Mouse (Mus musculus) embryonic facial prominence, embryonic 14.5 days (tissue): ENCODE results near the gene Mymk. TPM values are rescaled to one million over a fixed set of nuclear protein-coding genes. Genes with fewer than 3 reads are reported as not detected.

ENCODE experiments used
- ATAC-seq: fragments of 200-750 bp; cut with Nextera tagmentation; 2 replicates; pipeline ENCODE4 v1.8.0; 2017; ENCODE audit warnings: low read depth, moderate number of reproducible peaks, moderate TSS enrichment
- DNase-seq: peaks from one replicate; pipeline ENCODE4 v3.0.0-alpha.2; 2015; ENCODE audit warnings: low spot score
- H3K27ac ChIP-seq: fragments of 300-500 bp; sonication (generic); replicated peaks from 2 replicates; pipeline ENCODE4 v1.5.1; 2014; ENCODE audit warnings: low read depth, mild to moderate bottlenecking, low read length, moderate library complexity
- H3K27me3 ChIP-seq: fragments of 300-500 bp; sonication (generic); replicated peaks from 2 replicates; pipeline ENCODE4 v1.6.1; 2014; ENCODE audit warnings: low read length; ENCODE audit not compliant: control insufficient read depth, insufficient read depth
- H3K36me3 ChIP-seq: fragments of 300-500 bp; sonication (generic); 2 replicates; pipeline ENCODE4 v1.6.1; 2014; ENCODE audit warnings: low read length, mixed read lengths; ENCODE audit not compliant: control insufficient read depth, insufficient read depth
- H3K4me1 ChIP-seq: fragments of 300-500 bp; sonication (generic); 2 replicates; pipeline ENCODE4 v1.6.1; 2014; ENCODE audit warnings: antibody characterized with exemption, low read length; ENCODE audit not compliant: control insufficient read depth, insufficient read depth
- H3K4me2 ChIP-seq: fragments of 300-500 bp; sonication (generic); 2 replicates; pipeline ENCODE4 v1.6.1; 2014; ENCODE audit warnings: low read depth, mild to moderate bottlenecking, low read length, moderate library complexity, mixed read lengths
- H3K4me3 ChIP-seq: fragments of 300-500 bp; sonication (generic); 2 replicates; pipeline ENCODE4 v1.5.1; 2014; ENCODE audit warnings: low read depth, mild to moderate bottlenecking, low read length
- H3K9ac ChIP-seq: fragments of 300-500 bp; sonication (generic); 2 replicates; pipeline ENCODE4 v1.6.1; 2014; ENCODE audit warnings: low read depth, mild to moderate bottlenecking, low read length, moderate library complexity, mixed read lengths
- H3K9me3 ChIP-seq: fragments of 300-500 bp; sonication (generic); 2 replicates; pipeline ENCODE4 v1.6.1; 2016; ENCODE audit warnings: low read length; ENCODE audit not compliant: control insufficient read depth
- WGBS: fragments of 180-500 bp; shearing (Covaris S2); extraction: QIAGEN DNeasy Blood & Tissue Kit; methylation state at CpG from one replicate; pipeline ENCODE4 v1.1.7; 2014; 5-methylcytosine and 5-hydroxymethylcytosine counted together
- polyA plus RNA-seq: library from polyadenylated mRNA; unstranded; fragments of >200 nt; fragmentation: Nextera tagmentation; extraction: Ambion mirVana; gene quantifications from 2 replicates; pipeline ENCODE4 v1.2.1, GENCODE M21; 2014

Gene Mymk
- polyA plus RNA-seq, 1 experiment from 2014 or later: 111 TPM

GRCm38 (mm10) chr2:27086483-27087010 lies 14.6 kb upstream of the Mymk start:
- Histone ChIP-seq H3K36me3 (no peaks in the 10 kb centered on the region), H3K4me1 (peaks cover 14% of the 10 kb centered on the region), H3K9me3 (no peaks in the 10 kb centered on the region), H3K4me2 (no peak overlapping the region), H3K27me3 (no peaks in the 10 kb centered on the region), H3K27ac (no peak overlapping the region), H3K4me3 (no peak overlapping the region), H3K9ac (no peak overlapping the region)
- ATAC-seq (no peak), DNase-seq (no peak)
- WGBS: 81% methylated on average over 4 of the region's 4 CpGs

GRCm38 (mm10) chr2:27085801-27086200 lies 13.8 kb upstream of the Mymk start:
- H3K9me3 ChIP-seq: no peaks in the 10 kb centered on the region
- peaks cover 18% of the 10 kb centered on the region for H3K4me1 ChIP-seq
- H3K36me3 ChIP-seq: no peaks in the 10 kb centered on the region
- no peak overlapping the region for H3K4me2 ChIP-seq
- no peak overlapping the region for H3K4me3 ChIP-seq
- peak; percentile 81 for DNase-seq
- WGBS: 11% methylated on average over 2 of the region's 2 CpGs
- no peak overlapping the region for H3K9ac ChIP-seq
- H3K27me3 ChIP-seq: no peaks in the 10 kb centered on the region
- ATAC-seq: 0 out of 2 replicates have a peak, but pooled peaks have one; percentile 28
- no peak overlapping the region for H3K27ac ChIP-seq

GRCm38 (mm10) chr2:27084963-27085362 lies 13.0 kb upstream of the Mymk start:
- no peak overlapping the region for H3K27ac ChIP-seq
- no peak overlapping the region for H3K4me3 ChIP-seq
- DNase-seq (peak; percentile 50), ATAC-seq (0 out of 2 replicates have a peak, but pooled peaks have one; percentile 16)
- no peaks in the 10 kb centered on the region for H3K36me3 ChIP-seq
- peaks cover 20% of the 10 kb centered on the region for H3K4me1 ChIP-seq
- WGBS: 35% methylated on average over 8 of the region's 8 CpGs
- H3K4me2 ChIP-seq: no peak overlapping the region
- H3K9me3 ChIP-seq: no peaks in the 10 kb centered on the region
- no peak overlapping the region for H3K9ac ChIP-seq
- H3K27me3 ChIP-seq: no peaks in the 10 kb centered on the region

- DNase-seq: no peak
- no peaks in the 10 kb centered on the region for H3K9me3 ChIP-seq
- H3K27ac ChIP-seq: no peak overlapping the region
- no peak for ATAC-seq
- no peak overlapping the region for H3K4me3 ChIP-seq
- H3K4me2 ChIP-seq: no peak overlapping the region
- H3K27me3 ChIP-seq: no peaks in the 10 kb centered on the region
- 66% methylated on average over 12 of the region's 12 CpGs for WGBS
- no peaks in the 10 kb centered on the region for H3K36me3 ChIP-seq
- no peak overlapping the region for H3K9ac ChIP-seq
- peaks cover 31% of the 10 kb centered on the region for H3K4me1 ChIP-seq
These were observed 11.9 kb upstream of the Mymk start for GRCm38 (mm10) chr2:27083761-27084475.

- H3K36me3 ChIP-seq: no peaks in the 10 kb centered on the region
- WGBS: 39% methylated on average over 2 of the region's 2 CpGs
- ATAC-seq (peak; percentile 27), DNase-seq (peak; percentile 84)
- H3K27ac ChIP-seq: no peak overlapping the region
- peaks cover 27% of the 10 kb centered on the region for H3K4me1 ChIP-seq
- H3K9ac ChIP-seq: 0 out of 2 replicates have a peak overlapping the region, but pooled peaks have one; percentile 2
- H3K27me3 ChIP-seq: no peaks in the 10 kb centered on the region; the same call in 1 of the 2 replicates
- H3K4me2 ChIP-seq: peak overlapping the region; percentile 16
- no peaks in the 10 kb centered on the region for H3K9me3 ChIP-seq
- no peak overlapping the region for H3K4me3 ChIP-seq
These were observed 7.7 kb upstream of the Mymk start for GRCm38 (mm10) chr2:27079649-27080048.

GRCm38 (mm10) chr2:27079152-27079584 lies 7.2 kb upstream of the Mymk start, which contains the start of gene Adamtsl2:
Adamtsl2 (plus strand) TSS chr2:27079379.
- ATAC-seq (peak; percentile 87), DNase-seq (peak; percentile 90)
- H3K4me1 ChIP-seq: peaks cover 27% of the 10 kb centered on the region
- peak within 1 kb of the TSS; percentile 16 for H3K4me2 ChIP-seq
- H3K36me3 ChIP-seq: no peaks in the 10 kb centered on the region
- H3K9me3 ChIP-seq: no peaks in the 10 kb centered on the region
- no peak within 1 kb of the TSS for H3K4me3 ChIP-seq
- H3K27me3 ChIP-seq: no peaks in the 10 kb centered on the region; the same call in 1 of the 2 replicates
- H3K27ac ChIP-seq: no peak within 1 kb of the TSS
- 0 out of 2 replicates have a peak within 1 kb of the TSS, but pooled peaks have one; percentile 2 for H3K9ac ChIP-seq
- WGBS: 0% methylated on average over 10 of the region's 10 CpGs

GRCm38 (mm10) chr2:27078312-27078711 lies 6.3 kb upstream of the Mymk start:
- Histone ChIP-seq H3K9me3 (no peaks in the 10 kb centered on the region), H3K4me3 (no peak overlapping the region), H3K27me3 (no peaks in the 10 kb centered on the region; the same call in 1 of the 2 replicates), H3K27ac (no peak overlapping the region), H3K4me1 (peaks cover 27% of the 10 kb centered on the region), H3K4me2 (0 out of 2 replicates have a peak overlapping the region, but pooled peaks have one; percentile 16), H3K36me3 (no peaks in the 10 kb centered on the region), H3K9ac (no peak overlapping the region)
- ATAC-seq (no peak), DNase-seq (no peak)
- 30% methylated on average over 2 of the region's 2 CpGs for WGBS

GRCm38 (mm10) chr2:27077655-27078244 lies 5.8 kb upstream of the Mymk start:
- DNase-seq (no peak), ATAC-seq (no peak)
- H3K9me3 ChIP-seq: no peaks in the 10 kb centered on the region
- H3K27me3 ChIP-seq: no peaks in the 10 kb centered on the region; the same call in 1 of the 2 replicates
- H3K4me2 ChIP-seq: no peak overlapping the region
- H3K9ac ChIP-seq: no peak overlapping the region
- no peak overlapping the region for H3K27ac ChIP-seq
- H3K36me3 ChIP-seq: no peaks in the 10 kb centered on the region
- peaks cover 27% of the 10 kb centered on the region for H3K4me1 ChIP-seq
- H3K4me3 ChIP-seq: no peak overlapping the region
- WGBS: 48% methylated on average over 10 of the region's 10 CpGs
